Mouse (Mus musculus): ENCODE measurements around the gene Thsd7b. TPM values are rescaled to one million over a fixed set of nuclear protein-coding genes. Genes with fewer than 3 reads are reported as not detected.
A peak's percentile ranks its signal among the peaks of the same experiment; 100 is the strongest.

Gene Thsd7b
- total and polyA plus RNA-seq, 3 experiments = 0.82 TPM; not detected in 2

DNA sequence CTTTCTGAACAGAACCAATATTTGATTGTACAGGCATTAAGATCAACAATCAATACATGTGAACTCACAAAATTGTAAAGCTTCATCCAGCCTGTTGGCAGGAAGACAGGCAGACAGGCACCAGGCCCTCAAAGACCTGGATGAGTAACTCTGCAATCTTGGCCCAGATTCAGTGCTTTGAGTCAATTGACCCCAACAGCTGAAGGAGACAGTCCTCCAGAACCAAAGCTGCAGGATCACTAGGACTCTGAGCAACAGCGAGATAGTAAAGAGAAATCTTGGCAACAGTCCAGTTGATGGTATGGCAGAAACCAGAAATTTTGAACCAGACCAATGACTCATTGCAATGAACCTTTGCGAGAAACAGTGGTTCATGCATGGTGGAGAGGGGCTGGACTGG, 458.9 kb downstream of the Thsd7b start:
- TF ChIP-seq TAL1 (conservative IDR thresholded peaks at IDR 0.05; ENCODE audit: low read depth, low read length) (no peak), GATA2 (IDR thresholded peaks at IDR 0.05; ENCODE audit: borderline replicate concordance, low read depth, low read length) (no peak), POLR2AphosphoS5 (IDR thresholded peaks at IDR 0.05; ENCODE audit: insufficient replicate concordance, low read depth, low read length) (no peak), CTCF (IDR thresholded peaks at IDR 0.05; ENCODE audit: low read depth, low read length) (no peak), GATA1 (IDR thresholded peaks at IDR 0.05; ENCODE audit: borderline replicate concordance, low read length) (no peak)
- Histone ChIP-seq H3K9me3 (replicated peaks) (no peaks in the 10 kb centered on the region), H3K4me1 (ENCODE audit: insufficient read depth, low read depth, low read length) (no peaks in the 10 kb centered on the region), H3K27me3 (ENCODE audit: insufficient read depth, low read length) (no peaks in the 10 kb centered on the region), H3K4me3 (ENCODE audit: low read depth, low read length) (no peak overlapping the region), H3K36me3 (replicated peaks) (no peaks in the 10 kb centered on the region)
- ATAC-seq (ENCODE audit: extremely low read depth, insufficient number of reproducible peaks, low FRiP score, poor library complexity, severe bottlenecking) (no peak), DNase-seq (ENCODE audit: low spot score) (no peak)

DNA sequence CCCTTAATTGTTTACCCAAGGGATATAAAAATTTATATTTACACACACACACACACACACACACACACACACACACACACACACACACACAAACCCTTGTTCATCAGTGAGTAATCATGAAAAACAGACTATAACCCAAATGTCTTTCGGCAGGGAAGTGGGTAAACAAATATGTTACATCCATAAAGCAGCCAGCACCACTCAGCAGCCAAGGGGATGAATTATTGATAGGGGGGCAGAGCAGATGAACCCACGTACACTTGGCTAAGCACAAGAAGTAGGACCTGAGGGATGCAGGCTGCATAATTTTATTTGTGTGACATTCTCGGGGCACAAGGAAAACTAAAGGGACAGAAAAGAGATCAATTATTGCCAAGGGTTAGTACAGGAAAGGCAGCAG, 474.5 kb downstream of the Thsd7b start:
- no peak for DNase-seq (ENCODE audit: low spot score)
- TF ChIP-seq GATA1 (IDR thresholded peaks at IDR 0.05; ENCODE audit: borderline replicate concordance, low read length) (no peak), POLR2AphosphoS5 (IDR thresholded peaks at IDR 0.05; ENCODE audit: insufficient replicate concordance, low read depth, low read length) (no peak), CTCF (IDR thresholded peaks at IDR 0.05; ENCODE audit: low read depth, low read length) (no peak), GATA2 (IDR thresholded peaks at IDR 0.05; ENCODE audit: borderline replicate concordance, low read depth, low read length) (no peak), TAL1 (conservative IDR thresholded peaks at IDR 0.05; ENCODE audit: low read depth, low read length) (no peak)
- no peaks in the 10 kb centered on the region for H3K4me1 ChIP-seq (ENCODE audit: insufficient read depth, low read depth, low read length)
- no peaks in the 10 kb centered on the region for H3K36me3 ChIP-seq (replicated peaks)
- no peak for ATAC-seq (ENCODE audit: extremely low read depth, insufficient number of reproducible peaks, low FRiP score, poor library complexity, severe bottlenecking)
- no peaks in the 10 kb centered on the region for H3K9me3 ChIP-seq (replicated peaks)
- H3K27me3 ChIP-seq (ENCODE audit: insufficient read depth, low read length) = no peaks in the 10 kb centered on the region
- H3K4me3 ChIP-seq (ENCODE audit: low read depth, low read length) = no peak overlapping the region

DNA sequence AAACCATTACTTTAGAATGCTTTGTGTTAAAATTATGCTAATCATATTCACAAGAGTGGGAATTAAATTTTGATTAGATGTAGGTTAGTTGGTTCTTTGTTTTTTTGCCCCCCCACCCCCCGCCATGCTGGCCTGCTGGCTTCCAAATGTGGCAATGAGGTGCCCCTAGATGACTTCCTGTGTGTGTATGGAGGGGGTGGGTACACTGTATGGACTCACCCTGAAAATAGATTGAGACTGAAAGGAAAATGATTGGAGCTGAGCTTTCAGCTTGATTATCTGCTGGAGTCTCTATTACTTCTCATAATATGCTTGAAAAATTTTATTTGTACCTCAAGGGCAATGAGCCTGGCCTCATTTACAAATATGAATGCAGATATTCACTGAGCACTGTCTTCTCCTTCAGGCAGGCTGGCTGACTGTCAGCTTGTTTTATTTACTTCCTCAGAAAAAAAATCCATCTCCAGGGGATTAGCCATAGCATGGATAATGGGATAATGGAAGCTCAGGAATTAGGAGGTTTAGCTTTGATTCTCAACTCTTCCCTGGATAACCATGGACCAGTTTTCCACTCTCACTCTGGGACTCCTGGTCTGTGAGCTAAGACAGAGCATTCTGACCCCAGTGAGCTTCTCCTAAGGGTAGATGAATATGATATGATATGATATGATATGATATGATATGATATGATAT, 483.6 kb downstream of the Thsd7b start:
- no peaks in the 10 kb centered on the region for H3K27me3 ChIP-seq (ENCODE audit: insufficient read depth, low read length)
- no peak for TF ChIP-seq GATA1 (IDR thresholded peaks at IDR 0.05; ENCODE audit: borderline replicate concordance, low read length)
- TF ChIP-seq GATA2 (IDR thresholded peaks at IDR 0.05; ENCODE audit: borderline replicate concordance, low read depth, low read length) = no peak
- no peak for TF ChIP-seq TAL1 (conservative IDR thresholded peaks at IDR 0.05; ENCODE audit: low read depth, low read length)
- no peak for TF ChIP-seq POLR2AphosphoS5 (IDR thresholded peaks at IDR 0.05; ENCODE audit: insufficient replicate concordance, low read depth, low read length)
- TF ChIP-seq CTCF (IDR thresholded peaks at IDR 0.05; ENCODE audit: low read depth, low read length) = no peak
- no peaks in the 10 kb centered on the region for H3K36me3 ChIP-seq (replicated peaks)
- no peak overlapping the region for H3K4me3 ChIP-seq (ENCODE audit: low read depth, low read length)
- no peak for ATAC-seq (ENCODE audit: extremely low read depth, insufficient number of reproducible peaks, low FRiP score, poor library complexity, severe bottlenecking)
- peaks cover 6% of the 10 kb centered on the region for H3K4me1 ChIP-seq (ENCODE audit: insufficient read depth, low read depth, low read length)
- H3K9me3 ChIP-seq (replicated peaks) = no peaks in the 10 kb centered on the region
- DNase-seq (ENCODE audit: low spot score) = no peak

DNA sequence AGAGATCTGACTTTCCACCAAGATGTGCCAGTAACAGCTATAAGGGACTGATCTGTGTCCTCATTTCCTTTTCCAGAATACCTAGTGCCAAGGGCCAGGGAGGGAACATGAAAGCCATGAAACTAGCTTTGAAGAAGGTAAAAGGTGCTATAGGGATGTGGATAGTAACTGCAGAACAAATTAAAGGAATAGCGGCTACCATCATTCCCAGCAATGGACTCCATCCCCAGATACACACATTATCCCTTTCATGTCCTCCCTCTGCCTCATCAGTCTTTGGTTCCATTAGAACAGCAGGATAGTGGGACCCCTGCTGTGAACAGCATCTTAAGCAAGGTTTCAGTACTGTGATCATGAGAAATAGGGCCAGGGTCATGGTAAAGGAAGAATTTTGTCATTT, 485.9 kb downstream of the Thsd7b start:
- ATAC-seq (ENCODE audit: extremely low read depth, insufficient number of reproducible peaks, low FRiP score, poor library complexity, severe bottlenecking) (no peak; the same call in 1 of the 2 replicates), DNase-seq (ENCODE audit: low spot score) (no peak)
- H3K36me3 ChIP-seq (replicated peaks) = no peaks in the 10 kb centered on the region
- H3K4me1 ChIP-seq (ENCODE audit: insufficient read depth, low read depth, low read length) = peaks cover 6% of the 10 kb centered on the region
- H3K9me3 ChIP-seq (replicated peaks) = no peaks in the 10 kb centered on the region
- no peak overlapping the region for H3K4me3 ChIP-seq (ENCODE audit: low read depth, low read length)
- TF ChIP-seq GATA2 (IDR thresholded peaks at IDR 0.05; ENCODE audit: borderline replicate concordance, low read depth, low read length) = no peak
- H3K27me3 ChIP-seq (ENCODE audit: insufficient read depth, low read length) = no peaks in the 10 kb centered on the region

DNA sequence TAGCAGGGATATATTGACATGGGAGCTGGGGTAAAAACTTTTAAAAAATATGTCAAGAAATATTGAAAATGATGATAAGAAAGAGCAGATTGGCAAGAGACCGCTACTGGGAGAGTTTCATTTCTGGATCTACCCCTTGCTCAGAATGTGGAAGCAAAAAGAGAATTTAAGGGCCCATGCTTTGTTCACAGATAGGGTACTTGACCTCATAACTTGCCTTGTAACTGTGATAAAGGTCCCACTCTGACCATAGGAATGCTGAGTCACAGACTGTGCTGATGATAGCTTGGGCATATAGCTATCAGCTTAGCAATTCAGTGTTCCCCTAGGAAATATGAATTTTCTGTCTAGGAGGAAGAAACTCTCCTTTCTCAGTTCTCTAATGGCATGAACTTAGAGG, 488.1 kb downstream of the Thsd7b start:
- peaks cover 6% of the 10 kb centered on the region for H3K4me1 ChIP-seq (ENCODE audit: insufficient read depth, low read depth, low read length)
- H3K36me3 ChIP-seq (replicated peaks) = no peaks in the 10 kb centered on the region
- TF ChIP-seq CTCF (IDR thresholded peaks at IDR 0.05; ENCODE audit: low read depth, low read length) (no peak), TAL1 (conservative IDR thresholded peaks at IDR 0.05; ENCODE audit: low read depth, low read length) (0 out of 2 replicates have a peak, but pooled peaks have one; percentile 16)
- H3K27me3 ChIP-seq (ENCODE audit: insufficient read depth, low read length) = no peaks in the 10 kb centered on the region
- peak; percentile 65 for ATAC-seq (ENCODE audit: extremely low read depth, insufficient number of reproducible peaks, low FRiP score, poor library complexity, severe bottlenecking)
- no peak overlapping the region for H3K4me3 ChIP-seq (ENCODE audit: low read depth, low read length)
- peak; percentile 2 for DNase-seq (ENCODE audit: low spot score)
- H3K9me3 ChIP-seq (replicated peaks) = no peaks in the 10 kb centered on the region

DNA sequence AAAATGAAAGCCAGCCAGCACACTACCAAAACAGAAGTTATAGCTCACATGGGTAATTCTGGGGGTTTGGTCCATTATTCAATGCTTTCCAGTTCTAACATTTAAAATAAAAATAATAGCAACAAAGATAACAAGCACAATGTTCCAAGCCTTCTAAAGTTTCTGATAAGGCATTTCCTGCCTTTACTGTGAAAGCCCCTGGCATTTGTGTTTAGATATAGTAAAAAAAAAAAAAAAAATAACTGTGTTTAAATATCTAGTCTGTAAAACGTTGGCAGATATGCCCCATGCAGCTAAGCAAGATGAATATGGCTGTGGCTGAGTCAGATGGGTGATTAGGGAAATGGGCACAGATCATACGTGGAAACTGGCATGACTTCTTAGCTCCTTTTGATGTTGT, 491.6 kb downstream of the Thsd7b start:
- H3K27me3 ChIP-seq (ENCODE audit: insufficient read depth, low read length) = no peaks in the 10 kb centered on the region
- ATAC-seq (ENCODE audit: extremely low read depth, insufficient number of reproducible peaks, low FRiP score, poor library complexity, severe bottlenecking) (no peak), DNase-seq (ENCODE audit: low spot score) (no peak)
- peaks cover 6% of the 10 kb centered on the region for H3K4me1 ChIP-seq (ENCODE audit: insufficient read depth, low read depth, low read length)
- TF ChIP-seq GATA1 (IDR thresholded peaks at IDR 0.05; ENCODE audit: borderline replicate concordance, low read length) = no peak
- no peak for TF ChIP-seq TAL1 (conservative IDR thresholded peaks at IDR 0.05; ENCODE audit: low read depth, low read length)
- no peak for TF ChIP-seq CTCF (IDR thresholded peaks at IDR 0.05; ENCODE audit: low read depth, low read length)
- no peak for TF ChIP-seq GATA2 (IDR thresholded peaks at IDR 0.05; ENCODE audit: borderline replicate concordance, low read depth, low read length)
- TF ChIP-seq POLR2AphosphoS5 (IDR thresholded peaks at IDR 0.05; ENCODE audit: insufficient replicate concordance, low read depth, low read length) = no peak
- no peaks in the 10 kb centered on the region for H3K36me3 ChIP-seq (replicated peaks)
- no peaks in the 10 kb centered on the region for H3K9me3 ChIP-seq (replicated peaks)
- H3K4me3 ChIP-seq (ENCODE audit: low read depth, low read length) = no peak overlapping the region

DNA sequence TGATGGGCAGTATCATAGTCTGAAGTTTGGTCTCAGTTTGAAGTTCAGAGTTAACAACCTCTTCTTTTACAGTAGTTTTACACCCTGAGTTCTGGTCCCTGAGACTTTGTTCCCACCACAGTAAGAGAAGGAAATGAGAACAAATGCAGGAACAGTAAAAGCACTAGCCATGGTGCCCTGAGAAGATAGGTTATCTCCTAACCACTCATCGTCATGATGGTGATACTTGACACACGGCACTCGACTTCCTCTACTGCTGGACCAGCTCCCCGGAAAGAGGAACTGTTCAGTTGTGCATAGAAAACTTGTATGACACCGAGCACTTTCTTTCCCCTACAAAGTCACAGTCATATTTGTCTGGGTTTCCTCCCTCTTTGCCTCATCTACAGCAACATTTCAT, 504.0 kb downstream of the Thsd7b start:
- ATAC-seq (ENCODE audit: extremely low read depth, insufficient number of reproducible peaks, low FRiP score, poor library complexity, severe bottlenecking) = peak; percentile 28

More for the DNA sequence above, 504.0 kb downstream of the Thsd7b start:
- peaks cover 9% of the 10 kb centered on the region for H3K4me1 ChIP-seq (ENCODE audit: insufficient read depth, low read depth, low read length)
- H3K27me3 ChIP-seq (ENCODE audit: insufficient read depth, low read length) = no peaks in the 10 kb centered on the region
- H3K4me3 ChIP-seq (ENCODE audit: low read depth, low read length) = no peak overlapping the region
- H3K9me3 ChIP-seq (replicated peaks) = no peaks in the 10 kb centered on the region
- TF ChIP-seq GATA1 (IDR thresholded peaks at IDR 0.05; ENCODE audit: borderline replicate concordance, low read length) (no peak), GATA2 (IDR thresholded peaks at IDR 0.05; ENCODE audit: borderline replicate concordance, low read depth, low read length) (no peak), CTCF (IDR thresholded peaks at IDR 0.05; ENCODE audit: low read depth, low read length) (no peak)
- peak; percentile 51 for DNase-seq (ENCODE audit: low spot score)
- H3K36me3 ChIP-seq (replicated peaks) = no peaks in the 10 kb centered on the region
